Comparison of ENCODE assay signal across 20 mouse cellular contexts in genomic region chr2:180758513-180759263, GRCm38 (mm10). TPM values are rescaled to one million over a fixed set of nuclear protein-coding genes. Genes with fewer than 3 reads are reported as not detected.
DNase-seq lines count a peak whose midpoint lies in the region; ATAC-seq and TF ChIP-seq lines count a peak whose summit lies in the region.
"Had no signal": no experiment of that assay in that cellular context is flagged by ENCODE, and none has a peak within 500 bp of the region (broad histone marks: within the 10 kb centered on the region; RNA-seq: fewer than 3 reads in every experiment).

No protein-coding gene starts in this region.

- 31% methylated on average over 15 of the region's 15 CpGs for WGBS in hindbrain, embryonic 12.5 days
- 16% methylated on average over 15 of the region's 15 CpGs for WGBS in midbrain, embryonic 14.5 days

- DNase-seq in left cerebral cortex, postnatal 4 days: peak; percentile 21
- no peak for DNase-seq in left cerebral cortex, adult 2 months (ENCODE audit: extremely low spot score in 1 of 2, low spot score in 2 of 2)
- peak; percentile 72 for DNase-seq in midbrain, embryonic 14.5 days
- DNase-seq in retina, postnatal 1 day: peak; percentile 48
- no peak for DNase-seq in layer of hippocampus, adult 2 months (ENCODE audit: low spot score in 2 of 2)
- DNase-seq in adrenal gland, postnatal 4 days (ENCODE audit: low spot score in 2 of 2): no peak
- DNase-seq in lung, adult 18-20 months: no peak
- DNase-seq: gastrocnemius, postnatal 14 days; layer of hippocampus, adult 9-11 months; right cerebral cortex, postnatal 14 days; thymus, adult 2 months had no signal

- H3K27me3 ChIP-seq in hindbrain, embryonic 12.5 days: no peaks in the 10 kb centered on the region
- H3K27me3 ChIP-seq in midbrain, embryonic 14.5 days (ENCODE audit: control insufficient read depth, insufficient read depth, low read length): no peaks in the 10 kb centered on the region

- peak; percentile 86 for ATAC-seq in hindbrain, embryonic 12.5 days (ENCODE audit: low FRiP score)
- ATAC-seq in midbrain, embryonic 14.5 days (ENCODE audit: low FRiP score, low TSS enrichment): peak; percentile 76

- H3K4me1 ChIP-seq in hindbrain, embryonic 12.5 days: peaks cover 27% of the 10 kb centered on the region
- peaks cover 26% of the 10 kb centered on the region for H3K4me1 ChIP-seq in midbrain, embryonic 14.5 days (ENCODE audit: control insufficient read depth, insufficient read depth, low read length)
- H3K4me1 ChIP-seq: heart, embryonic 13.5 days; liver, embryonic 15.5 days had no signal

- no peaks in the 10 kb centered on the region for H3K36me3 ChIP-seq in hindbrain, embryonic 12.5 days
- no peaks in the 10 kb centered on the region for H3K36me3 ChIP-seq in midbrain, embryonic 14.5 days (ENCODE audit: control insufficient read depth, insufficient read depth, low read length)
- H3K36me3 ChIP-seq: heart, embryonic 13.5 days; liver, embryonic 15.5 days had no signal

- H3K9ac ChIP-seq in hindbrain, embryonic 12.5 days: no peak overlapping the region
- H3K9ac ChIP-seq in midbrain, embryonic 14.5 days (replicated peaks; ENCODE audit: low read length): no peak overlapping the region
- H3K9ac ChIP-seq: heart, embryonic 13.5 days; liver, embryonic 15.5 days had no signal

- no peak for TF ChIP-seq CTCF in left cerebral cortex, adult 2 months (IDR thresholded peaks at IDR 0.05)
- TF ChIP-seq CTCF in layer of hippocampus, adult 2 months (conservative IDR thresholded peaks at IDR 0.05): no peak

- H3K27ac ChIP-seq in left cerebral cortex, adult 2 months: no peak overlapping the region
- peak overlapping the region; percentile 77 for H3K27ac ChIP-seq in hindbrain, embryonic 12.5 days
- H3K27ac ChIP-seq in midbrain, embryonic 14.5 days (replicated peaks; ENCODE audit: low read depth, low read length): peak overlapping the region; percentile 69
- no peak overlapping the region for H3K27ac ChIP-seq in layer of hippocampus, adult 2 months
- H3K27ac ChIP-seq: heart, embryonic 13.5 days; liver, embryonic 15.5 days; macrophage had no signal

- H3K9me3 ChIP-seq in hindbrain, embryonic 12.5 days (replicated peaks): no peaks in the 10 kb centered on the region
- no peaks in the 10 kb centered on the region for H3K9me3 ChIP-seq in midbrain, embryonic 14.5 days (ENCODE audit: control insufficient read depth, low read length)
- H3K9me3 ChIP-seq: heart, embryonic 13.5 days; liver, embryonic 15.5 days had no signal

- H3K4me2 ChIP-seq in hindbrain, embryonic 12.5 days (replicated peaks): peak overlapping the region; percentile 11; the same call in 1 of the 2 replicates
- peak overlapping the region; percentile 16; the same call in 1 of the 2 replicates for H3K4me2 ChIP-seq in midbrain, embryonic 14.5 days (ENCODE audit: low read length)
- H3K4me2 ChIP-seq: heart, embryonic 13.5 days; liver, embryonic 15.5 days had no signal

- intact Hi-C loops in left cerebral cortex, postnatal 4 days (cut with DNase I): no loop called here
- intact Hi-C loops in left cerebral cortex, adult 2 months (cut with DNase I): loop anchor here (10.0 kb wide), 1 partner anchor 474 kb away; the partner anchor contains the start of gene Rbbp8nl

- no peak overlapping the region for H3K4me3 ChIP-seq in left cerebral cortex, adult 2 months
- H3K4me3 ChIP-seq in hindbrain, embryonic 12.5 days: no peak overlapping the region
- H3K4me3 ChIP-seq in midbrain, embryonic 14.5 days (replicated peaks; ENCODE audit: low read depth, low read length): no peak overlapping the region
- H3K4me3 ChIP-seq in layer of hippocampus, adult 2 months: no peak overlapping the region
- H3K4me3 ChIP-seq: heart, embryonic 13.5 days; liver, embryonic 15.5 days had no signal

RNA-seq across cellular contexts. Expression of gene Bhlhe23, which starts 18.0 kb away (rescaled TPM):
- not detected for total RNA-seq in left cerebral cortex, postnatal 4 days (2021)
- total RNA-seq in left cerebral cortex, adult 2 months (2021): not detected
- 2.3 and 3.3 TPM in 2 replicates for polyA plus RNA-seq in hindbrain, embryonic 12.5 days (2016; fragmentation: Nextera tagmentation; extraction: Ambion mirVana)
- 20.1 and 21.3 TPM in 2 replicates for polyA plus RNA-seq in midbrain, embryonic 14.5 days (2014; fragmentation: Nextera tagmentation; extraction: Ambion mirVana)
- not detected for total RNA-seq in layer of hippocampus, adult 2 months (2021)
- total RNA-seq in adrenal gland, postnatal 4 days (2021): not detected
- total RNA-seq: common myeloid progenitor, adult 5-6 weeks; gastrocnemius, postnatal 14 days; MEL; neutrophil, adult 5-6 weeks had no signal
- polyA plus RNA-seq: heart, embryonic 13.5 days; kidney, embryonic 14.5 days; limb, embryonic 11.5 days; liver, embryonic 15.5 days; macrophage had no signal

RNA-seq across cellular contexts. Expression of gene Slc17a9, which starts 33.6 kb away (rescaled TPM):
- total RNA-seq in left cerebral cortex, postnatal 4 days (2021): under 1 TPM; 0.44 to 0.50 TPM
- under 1 TPM in 1 of 2 experiments, not detected in 1; 0.57 TPM for total RNA-seq in left cerebral cortex, adult 2 months (2021)
- polyA plus RNA-seq in hindbrain, embryonic 12.5 days (2016; fragmentation: Nextera tagmentation; extraction: Ambion mirVana): 0.53 and 0.80 TPM in 2 replicates
- 0.12 TPM in 1 of 2 replicates, not detected in the other for polyA plus RNA-seq in midbrain, embryonic 14.5 days (2014; fragmentation: Nextera tagmentation; extraction: Ambion mirVana)
- under 1 TPM; 0.64 to 0.77 TPM for total RNA-seq in layer of hippocampus, adult 2 months (2021)
- total RNA-seq in adrenal gland, postnatal 4 days (2021): 1 to 10 TPM; 2.9 to 3.2 TPM

RNA-seq across cellular contexts. Expression of gene Gid8, which starts 48.8 kb away (rescaled TPM):
- total RNA-seq in left cerebral cortex, postnatal 4 days (2021): 10 to 100 TPM; 66.3 to 67.5 TPM
- total RNA-seq in left cerebral cortex, adult 2 months (2021): 10 to 100 TPM; 62.9 to 65.5 TPM
- polyA plus RNA-seq in hindbrain, embryonic 12.5 days (2016; fragmentation: Nextera tagmentation; extraction: Ambion mirVana): 54.8 and 57.3 TPM in 2 replicates
- polyA plus RNA-seq in midbrain, embryonic 14.5 days (2014; fragmentation: Nextera tagmentation; extraction: Ambion mirVana): 51.8 and 64.9 TPM in 2 replicates
- 10 to 100 TPM; 57.5 to 60.0 TPM for total RNA-seq in layer of hippocampus, adult 2 months (2021)
- 10 to 100 TPM; 72.6 to 78.2 TPM for total RNA-seq in adrenal gland, postnatal 4 days (2021)

RNA-seq across cellular contexts. Expression of gene Dido1, which starts 48.9 kb away (rescaled TPM):
- total RNA-seq in left cerebral cortex, postnatal 4 days (2021): 10 to 100 TPM; 60.8 to 61.4 TPM
- total RNA-seq in left cerebral cortex, adult 2 months (2021): 10 to 100 TPM; 59.5 to 60.2 TPM
- 37.2 and 42.1 TPM in 2 replicates for polyA plus RNA-seq in hindbrain, embryonic 12.5 days (2016; fragmentation: Nextera tagmentation; extraction: Ambion mirVana)
- 31.2 and 38.1 TPM in 2 replicates for polyA plus RNA-seq in midbrain, embryonic 14.5 days (2014; fragmentation: Nextera tagmentation; extraction: Ambion mirVana)
- total RNA-seq in layer of hippocampus, adult 2 months (2021): 10 to 100 TPM; 58.3 to 60.7 TPM
- 10 to 100 TPM; 60.8 to 63.3 TPM for total RNA-seq in adrenal gland, postnatal 4 days (2021)

Comparison
In these comparisons a context has a peak if more than half of its experiments do, and no peak if none do; other contexts are left out.
1. DNase-seq: peak in left cerebral cortex, postnatal 4 days (single experiment), midbrain, embryonic 14.5 days (single experiment) and retina, postnatal 1 day (single experiment); none in left cerebral cortex, adult 2 months (0 of 2), layer of hippocampus, adult 2 months (0 of 2), adrenal gland, postnatal 4 days (0 of 2) and lung, adult 18-20 months (0 of 2).
2. H3K27ac ChIP-seq: peak in hindbrain, embryonic 12.5 days (single experiment) and midbrain, embryonic 14.5 days (single experiment); none in left cerebral cortex, adult 2 months (single experiment) and layer of hippocampus, adult 2 months (single experiment).